Mouse (Mus musculus): ENCODE measurements at regions not wholly inside any gene's neighbourhood (a gene's known extent, or its start where the extent isn't known, plus 50 kb on each side); places are given as distances from the start of the nearest gene placed in this dataset.

GRCm38 (mm10) chr12:69039553-69039952 lies 119.4 kb downstream of the Rps29 start:
- TF ChIP-seq POLR2A (IDR thresholded peaks at IDR 0.05; ENCODE audit: insufficient read depth, low read depth, low read length) (no peak), CTCF (IDR thresholded peaks at IDR 0.05; ENCODE audit: insufficient read depth, low read depth, low read length) (no peak)
